Mouse (Mus musculus): Measurements from ENCODE around the gene Sf1.

Gene Sf1

DNA sequence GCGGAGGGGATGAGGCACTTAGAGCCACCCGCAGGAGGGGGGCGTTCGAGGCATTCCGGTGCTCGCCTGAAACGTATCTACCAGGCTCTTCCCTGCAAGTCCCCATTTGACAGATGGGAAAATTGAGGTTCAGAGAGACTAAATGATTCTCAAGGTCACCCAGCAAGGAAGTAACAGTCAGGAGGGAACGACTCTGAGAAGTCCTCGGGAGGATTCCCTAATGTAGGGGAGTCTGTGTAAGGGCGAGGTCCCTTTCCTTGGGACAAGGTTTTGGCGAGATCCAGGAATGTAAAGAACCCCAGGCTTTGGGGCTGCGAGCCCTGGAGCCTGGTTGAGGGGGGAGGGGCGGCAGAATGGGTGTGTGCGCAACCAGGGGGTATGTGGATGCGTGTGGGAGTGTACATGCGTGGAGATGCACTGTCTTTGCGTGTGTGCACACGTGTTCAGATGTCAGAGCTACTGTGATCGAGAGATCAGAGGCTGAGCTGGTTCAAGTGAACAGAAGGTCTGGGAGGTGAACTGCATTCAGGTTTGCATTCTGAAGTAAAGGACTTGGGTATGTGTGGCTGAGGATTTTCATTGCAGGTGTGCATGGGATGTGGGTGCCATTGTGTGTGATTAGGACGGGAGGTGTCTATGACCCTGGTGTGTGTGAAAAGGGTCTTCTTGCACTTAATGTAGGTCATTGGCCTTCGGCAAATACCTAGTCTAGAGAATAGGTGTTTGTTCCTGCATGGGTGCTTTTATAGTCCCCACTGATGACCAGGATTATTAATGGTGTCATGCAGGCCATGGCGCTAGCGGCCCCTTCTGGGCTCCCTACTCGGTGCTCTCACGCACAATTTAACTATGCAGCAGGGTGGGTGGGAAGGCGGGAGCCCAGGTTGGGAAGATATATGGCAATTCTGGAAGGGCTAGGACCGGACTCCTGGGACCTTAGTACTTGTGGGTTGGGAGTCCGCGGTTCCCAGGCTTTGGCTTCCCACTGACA is 36.9 kb downstream of the Sf1 start:
- DNase-seq, result no peak

GRCm38 (mm10) chr19:6401131-6401815 is 37.8 kb downstream of the Sf1 start:
- DNase-seq, result peak; percentile 67 to 79

DNA sequence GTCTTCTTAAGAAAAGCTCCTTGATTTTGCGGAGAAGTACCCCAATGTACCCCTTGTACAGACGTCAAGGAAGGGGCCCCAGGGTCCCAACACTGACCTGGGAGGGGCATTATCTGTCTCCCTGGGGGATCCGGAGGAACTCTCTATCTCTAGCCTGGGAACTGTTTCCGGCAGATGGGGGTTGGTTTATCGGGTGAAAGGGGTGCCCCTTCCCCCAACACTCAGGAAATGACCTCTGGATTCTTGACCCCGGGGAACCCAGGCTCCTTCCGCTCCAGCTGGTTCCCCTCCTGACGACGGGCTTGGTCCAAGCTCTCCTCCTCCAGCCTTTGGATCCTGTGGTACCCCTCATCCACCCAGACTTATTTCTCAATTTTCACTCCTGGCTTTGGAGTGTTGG is 38.5 kb downstream of the Sf1 start:
- no peak for DNase-seq

DNA sequence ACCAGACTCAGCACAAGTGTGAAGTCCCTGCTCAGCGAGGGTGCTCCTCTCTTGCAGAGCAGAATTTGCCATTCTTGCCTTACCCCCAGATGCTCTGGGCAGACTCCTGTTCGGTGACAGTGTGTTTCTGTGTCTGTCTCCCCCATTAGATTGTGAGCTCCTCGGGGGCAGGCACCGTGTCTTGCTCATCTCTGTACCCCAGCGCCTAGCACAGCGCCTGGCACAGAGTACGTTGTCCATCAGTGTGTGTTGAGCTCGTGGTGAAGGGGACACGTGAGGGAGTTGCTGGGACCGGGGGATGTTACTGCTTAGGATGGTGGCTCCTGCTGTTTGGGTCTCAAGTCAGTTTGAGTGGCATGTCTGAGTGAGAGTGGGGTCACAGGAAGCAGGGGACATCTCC is 40.4 kb downstream of the Sf1 start:
- DNase-seq, result no peak

DNA sequence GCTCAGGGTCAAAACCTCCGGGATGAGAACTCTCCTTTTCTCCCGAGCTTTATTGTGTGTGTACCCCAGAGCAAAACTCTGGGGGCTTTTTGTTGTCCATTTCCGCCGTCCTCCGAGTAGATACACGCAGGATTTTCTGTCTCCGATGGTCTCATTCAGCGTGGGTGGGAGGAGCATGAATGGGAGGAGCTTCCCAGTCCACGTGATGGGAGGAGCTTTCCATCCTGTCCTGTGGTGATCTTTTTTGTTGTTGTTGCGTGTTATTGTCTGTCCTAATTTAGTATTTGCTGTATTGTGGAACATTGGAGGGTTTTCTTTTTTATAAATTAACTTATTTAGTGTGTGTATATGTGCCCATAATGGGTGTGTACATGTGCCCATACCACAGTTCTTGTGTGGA is 41.9 kb downstream of the Sf1 start:
- no peak for DNase-seq

DNA sequence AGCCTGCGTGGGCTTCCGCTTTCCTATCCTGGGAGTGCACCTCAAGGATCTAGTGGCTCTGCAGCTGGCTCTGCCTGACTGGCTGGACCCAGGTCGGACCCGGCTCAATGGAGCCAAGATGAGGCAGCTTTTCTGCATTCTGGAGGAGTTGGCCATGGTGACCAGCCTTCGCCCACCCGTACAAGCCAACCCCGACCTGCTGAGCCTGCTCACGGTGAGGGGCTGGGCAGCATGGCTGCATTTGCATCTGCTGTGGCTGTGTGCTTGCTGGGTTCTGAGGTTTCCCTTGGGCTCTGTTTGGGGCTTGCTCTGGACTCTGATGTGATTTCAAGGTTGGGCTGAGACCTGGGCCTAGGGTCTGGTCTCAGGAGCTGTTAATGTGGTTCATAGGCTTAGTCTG is 43.6 kb downstream of the Sf1 start:
- no peak for DNase-seq

- peak in 1 of 2 experiments; percentile 28 for DNase-seq
Observed at GRCm38 (mm10) chr19:6407816-6408510, 44.5 kb downstream of the Sf1 start.

GRCm38 (mm10) chr19:6408749-6409148 is 45.3 kb downstream of the Sf1 start:
- peak in 1 of 2 experiments; percentile 25 for DNase-seq

DNA sequence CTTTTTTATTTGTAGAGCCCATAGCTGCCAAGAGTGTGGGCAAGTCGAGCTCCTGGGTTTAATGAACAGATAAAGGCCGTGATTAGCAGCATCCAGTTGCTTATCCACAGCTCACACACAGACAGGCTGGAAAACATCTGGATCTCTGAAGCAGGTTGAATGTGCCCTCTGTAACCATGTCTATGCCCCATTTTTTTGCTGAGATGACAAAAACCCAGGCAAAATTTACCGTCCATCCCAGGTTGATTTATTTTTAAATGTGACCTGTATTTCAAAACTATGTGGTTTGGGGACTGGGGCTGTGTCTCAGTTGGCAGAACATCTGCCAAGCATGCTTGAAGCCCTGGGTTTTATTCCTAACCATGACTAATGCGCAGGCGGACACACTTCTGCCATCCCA is 45.7 kb downstream of the Sf1 start:
- DNase-seq, result no peak

GRCm38 (mm10) chr19:6409936-6410335 is 46.4 kb downstream of the Sf1 start:
- DNase-seq, result no peak

DNA sequence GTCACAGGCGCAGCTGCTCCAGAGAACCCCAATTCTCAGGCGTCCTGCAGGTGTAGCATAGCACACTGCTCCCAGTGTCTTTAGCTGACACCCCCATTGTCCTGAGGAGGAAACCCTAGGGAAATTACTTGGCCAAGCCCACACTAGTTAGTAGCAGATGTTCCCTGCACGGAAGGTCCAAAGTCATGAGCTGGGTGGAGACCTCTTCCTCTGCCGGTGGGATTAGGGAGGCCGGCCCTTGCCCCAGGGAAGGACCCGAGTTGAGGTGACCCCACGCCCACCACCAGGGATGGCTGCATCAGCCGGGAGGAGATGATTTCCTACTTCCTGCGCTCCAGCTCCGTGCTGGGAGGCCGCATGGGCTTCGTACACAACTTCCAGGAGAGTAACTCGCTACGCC is 49.3 kb downstream of the Sf1 start:
- no peak for DNase-seq

DNA sequence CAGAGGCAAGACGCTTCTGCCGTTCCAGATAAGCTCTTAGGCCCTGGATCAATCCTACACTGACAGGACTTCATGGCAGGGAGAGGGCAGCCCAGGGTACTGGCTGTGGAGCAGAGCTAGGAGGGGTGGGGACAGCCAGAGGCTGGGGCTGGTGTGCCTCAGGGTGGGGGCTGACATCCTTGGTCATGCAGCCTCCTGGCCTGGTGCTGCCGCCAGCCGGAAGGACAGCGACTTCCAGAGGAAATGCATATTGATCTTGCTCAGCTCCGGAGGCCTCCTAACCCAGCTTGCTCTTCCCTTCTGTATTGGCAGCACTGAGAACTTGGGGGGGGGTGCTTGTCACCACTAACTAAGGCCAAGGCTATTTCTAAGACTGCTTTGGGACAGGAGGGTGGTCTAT is 52.0 kb downstream of the Sf1 start:
- DNase-seq, result no peak

DNA sequence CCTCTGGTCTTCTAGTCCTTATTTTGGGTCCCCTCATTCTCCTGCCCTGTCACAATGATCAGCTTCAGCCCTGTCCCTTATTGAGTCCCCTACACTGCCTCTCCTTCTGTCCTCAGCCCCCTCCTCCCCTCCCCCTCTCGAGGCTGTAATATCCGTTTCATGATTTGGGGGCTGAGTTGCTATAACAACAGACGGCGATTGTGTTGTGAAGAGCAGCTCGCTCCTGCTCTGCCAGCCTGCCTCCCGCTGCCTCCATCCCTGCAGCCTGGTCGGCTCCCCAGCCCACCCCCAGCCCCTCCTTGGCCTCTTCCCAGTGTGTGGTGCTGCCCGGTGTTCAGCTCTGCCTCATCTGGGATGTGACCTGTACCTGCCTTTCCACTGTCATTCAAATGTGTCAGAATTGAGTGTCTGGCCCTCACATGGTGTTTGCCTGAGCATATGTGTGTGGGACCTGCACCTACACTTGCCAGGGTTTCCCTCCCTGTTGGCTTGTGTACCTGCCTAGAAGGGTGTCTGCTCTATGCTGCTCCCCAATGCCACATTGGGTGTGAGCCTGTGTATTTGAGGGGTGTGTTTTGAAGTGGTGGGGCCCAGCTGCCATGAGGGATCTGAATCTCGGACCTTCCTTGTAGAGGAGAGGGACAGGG is 52.8 kb downstream of the Sf1 start:
- DNase-seq, result peak in 1 of 2 experiments; percentile 59

DNA sequence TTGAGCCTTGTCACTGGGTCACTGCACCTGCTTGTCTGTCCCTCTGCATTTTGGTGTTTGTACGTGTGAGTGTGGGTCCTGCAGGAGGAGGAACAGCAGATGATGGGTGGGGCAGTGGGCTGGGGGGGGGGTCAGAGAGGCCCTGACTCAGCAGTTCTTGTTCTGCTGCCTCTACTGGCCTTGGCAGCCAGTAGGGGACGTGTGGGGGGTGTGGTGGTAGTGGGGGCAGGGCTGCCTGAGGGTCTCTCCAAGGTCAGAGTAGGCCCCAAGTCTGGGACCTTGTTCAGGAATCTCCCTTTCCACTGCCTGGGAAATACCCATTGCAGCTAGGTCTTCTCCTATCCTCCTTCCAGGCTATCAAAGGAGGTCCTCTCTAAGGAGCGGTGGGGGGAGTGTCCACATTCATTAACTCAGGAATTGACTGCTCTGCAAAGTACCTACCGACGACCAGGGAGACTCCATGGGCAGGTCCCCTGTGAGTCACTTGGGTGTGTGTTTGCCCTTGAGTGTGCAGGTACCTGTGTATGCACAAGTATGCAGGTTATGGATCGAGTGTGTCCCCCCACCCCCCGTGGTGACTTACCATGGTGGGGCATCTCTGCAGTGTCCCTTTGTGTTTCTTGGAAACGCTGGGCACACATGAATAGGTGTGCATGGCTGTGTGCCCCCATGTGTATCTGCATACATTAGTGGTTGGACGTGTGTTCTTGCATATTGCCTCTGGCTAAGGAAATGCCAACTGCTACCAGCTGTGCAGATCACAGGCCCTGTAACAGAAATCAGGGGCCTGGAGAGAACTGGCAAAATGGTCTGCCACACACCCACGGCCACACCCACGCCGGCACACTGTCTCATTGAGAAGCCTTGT is 53.6 kb downstream of the Sf1 start:
- DNase-seq, result peak in 1 of 2 experiments; percentile 40

GRCm38 (mm10) chr19:6418233-6418879 is 54.9 kb downstream of the Sf1 start, which contains the start of gene Nrxn2:
Gene Nrxn2, plus strand, starts transcription at chr19:6418731.
- peak; percentile 97 to 98 for DNase-seq

DNA sequence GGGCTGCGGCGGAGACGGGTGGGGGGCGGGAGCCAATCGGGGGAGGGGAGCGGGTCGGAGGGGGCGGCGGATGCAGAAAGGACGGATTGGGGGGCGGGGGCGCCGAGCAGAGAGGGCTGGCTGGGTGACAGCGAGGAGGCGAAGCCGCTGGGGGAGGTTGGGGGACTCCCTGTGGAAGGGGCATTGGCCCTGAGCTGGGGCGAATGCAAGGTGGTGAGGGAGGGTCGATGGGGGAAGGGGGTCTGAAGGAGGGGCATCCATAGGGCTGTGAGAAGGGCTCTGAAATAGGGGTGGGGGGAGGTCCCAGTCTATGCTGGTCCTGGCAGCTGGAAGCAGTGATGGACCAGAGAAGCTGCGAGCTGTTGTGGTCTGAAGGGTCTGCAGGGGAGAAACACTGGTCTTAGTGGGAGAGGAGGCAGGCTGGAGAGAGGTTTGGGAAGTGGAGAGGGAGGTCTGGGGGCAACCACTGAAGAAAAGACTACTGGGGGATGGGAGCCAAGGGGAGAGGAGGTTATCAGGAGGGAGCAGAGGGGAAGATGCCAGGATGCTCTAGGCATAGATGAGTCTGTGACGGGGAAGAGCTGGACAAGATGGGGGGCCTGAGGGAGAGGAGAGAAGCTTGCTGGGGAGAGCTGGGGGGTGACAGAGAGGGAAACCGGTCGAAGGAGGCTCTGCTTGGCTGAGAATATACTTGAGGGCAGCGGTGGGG is 55.6 kb downstream of the Sf1 start:
- DNase-seq, result peak in 1 of 2 experiments; percentile 77

GRCm38 (mm10) chr19:6419805-6420310 is 56.4 kb downstream of the Sf1 start:
- DNase-seq, result no peak

DNA sequence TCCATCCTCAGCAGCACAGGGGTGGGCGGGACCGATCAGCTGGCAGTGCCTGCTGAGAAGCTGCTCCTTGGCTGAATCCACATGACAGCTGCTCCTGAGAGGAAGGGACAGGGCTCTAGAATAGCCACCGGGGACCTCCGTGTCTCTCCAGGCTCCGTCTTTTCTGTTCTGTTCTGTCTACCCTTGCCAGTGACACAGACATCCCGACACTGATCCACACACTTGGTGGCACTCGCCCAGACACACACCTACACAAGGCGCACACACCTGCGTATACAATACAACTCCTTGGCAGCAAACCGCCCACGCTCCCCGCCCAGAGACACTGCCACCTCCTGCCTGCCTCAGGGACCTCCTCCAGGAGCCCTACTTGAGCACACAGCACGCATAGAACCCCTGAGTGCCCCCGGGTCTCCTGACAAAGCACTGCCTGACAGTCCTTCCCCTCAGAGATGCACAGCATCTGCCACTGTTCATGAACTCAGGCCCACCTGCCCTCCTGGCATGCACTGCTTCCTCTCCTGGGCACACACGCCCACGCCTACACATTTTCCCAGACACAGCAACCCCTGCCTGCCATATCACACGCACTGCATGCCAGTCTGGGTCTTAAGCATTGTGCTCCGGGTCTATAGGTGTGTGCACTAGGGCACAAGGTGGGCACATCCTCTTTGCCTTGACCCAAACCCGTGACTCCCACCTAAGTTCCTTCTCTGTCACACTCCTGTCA is 57.2 kb downstream of the Sf1 start:
- peak; percentile 54 to 62 for DNase-seq

GRCm38 (mm10) chr19:6421211-6421590 is 57.7 kb downstream of the Sf1 start:
- peak; percentile 40 to 46 for DNase-seq

- no peak for DNase-seq
Observed at GRCm38 (mm10) chr19:6422014-6422413, 58.5 kb downstream of the Sf1 start.

All from cerebellum, postnatal 14 days (tissue).